Mouse (Mus musculus) testis, adult 2 months (tissue): ENCODE measurements around the gene P4ha2.

Source experiments
- CTCF ChIP-seq: fragments of 200-500 bp; IDR thresholded peaks from 2 replicates; pipeline ENCODE4 v1.5.1; 2012; ENCODE audit warnings: low read depth, mild to moderate bottlenecking, inconsistent platforms, low read length, moderate library complexity; ENCODE audit not compliant: control insufficient read depth, insufficient read depth, insufficient replicate concordance
- POLR2A ChIP-seq: fragments of 200-500 bp; IDR thresholded peaks from 2 replicates; pipeline ENCODE4 v1.6.1; 2012; ENCODE audit warnings: low read depth, mild to moderate bottlenecking, inconsistent platforms, low read length, moderate library complexity; ENCODE audit not compliant: control insufficient read depth

GRCm38 (mm10) chr11:54112920-54113319 lies 13.0 kb downstream of the P4ha2 start:
- TF ChIP-seq CTCF, result no peak
- no peak; the same call in 1 of the 2 replicates for TF ChIP-seq POLR2A
